Mouse (Mus musculus): ENCODE measurements at regions not wholly inside any gene's neighbourhood (a gene's known extent, or its start where the extent isn't known, plus 50 kb on each side); places are given as distances from the start of the nearest gene placed in this dataset.
A peak's percentile ranks its signal among the peaks of the same experiment; 100 is the strongest.
"Not testable (repeated sequence)": the region's sequence is repeated elsewhere in the genome, so short reads cannot be mapped to it uniquely, and the experiment has no call there.

- no peak for DNase-seq (ENCODE audit: extremely low spot score, low spot score)
These were observed 109.7 kb upstream of the Dlg1 start for GRCm38 (mm10) chr16:31553361-31554146.

- no peak for DNase-seq (ENCODE audit: extremely low spot score, low spot score)
These were observed 102.8 kb upstream of the Dlg1 start for GRCm38 (mm10) chr16:31560426-31560825.

- no peak for DNase-seq (ENCODE audit: extremely low spot score, low spot score)
These were observed 98.3 kb upstream of the Dlg1 start for GRCm38 (mm10) chr16:31564926-31565325.

- DNase-seq (ENCODE audit: extremely low spot score, low spot score): no peak
These were observed 94.9 kb upstream of the Dlg1 start for GRCm38 (mm10) chr16:31568316-31568715.

- no peak for DNase-seq (ENCODE audit: extremely low spot score, low spot score)
These were observed 93.4 kb upstream of the Dlg1 start for GRCm38 (mm10) chr16:31569871-31570270.

GRCm38 (mm10) chr16:31570311-31571139 lies 92.7 kb upstream of the Dlg1 start:
- DNase-seq (ENCODE audit: extremely low spot score, low spot score): no peak

GRCm38 (mm10) chr16:31573833-31574232 lies 89.4 kb upstream of the Dlg1 start:
- not testable (repeated sequence) for DNase-seq (ENCODE audit: extremely low spot score, low spot score)

- not testable (repeated sequence) for DNase-seq (ENCODE audit: extremely low spot score, low spot score)
These were observed 87.6 kb upstream of the Dlg1 start for GRCm38 (mm10) chr16:31575646-31576045.

- no peak for DNase-seq (ENCODE audit: extremely low spot score, low spot score)
These were observed 86.8 kb upstream of the Dlg1 start for GRCm38 (mm10) chr16:31576422-31576821.

- DNase-seq (ENCODE audit: extremely low spot score, low spot score): no peak
These were observed 85.9 kb upstream of the Dlg1 start for GRCm38 (mm10) chr16:31577347-31577746.

GRCm38 (mm10) chr16:31579318-31579717 lies 83.9 kb upstream of the Dlg1 start:
- no peak for DNase-seq (ENCODE audit: extremely low spot score, low spot score)

- no peak for DNase-seq (ENCODE audit: extremely low spot score, low spot score)
These were observed 82.5 kb upstream of the Dlg1 start for GRCm38 (mm10) chr16:31580779-31581178.

GRCm38 (mm10) chr16:31582885-31583284 lies 80.4 kb upstream of the Dlg1 start:
- DNase-seq (ENCODE audit: extremely low spot score, low spot score): no peak

GRCm38 (mm10) chr16:31583627-31584026 lies 79.6 kb upstream of the Dlg1 start:
- no peak for DNase-seq (ENCODE audit: extremely low spot score, low spot score)

- no peak for DNase-seq (ENCODE audit: extremely low spot score, low spot score)
These were observed 78.9 kb upstream of the Dlg1 start for GRCm38 (mm10) chr16:31584216-31584823.

- DNase-seq (ENCODE audit: extremely low spot score, low spot score): no peak
These were observed 76.2 kb upstream of the Dlg1 start for GRCm38 (mm10) chr16:31587036-31587435.

GRCm38 (mm10) chr16:31589576-31589975 lies 73.7 kb upstream of the Dlg1 start:
- no peak for DNase-seq (ENCODE audit: extremely low spot score, low spot score)

GRCm38 (mm10) chr16:31591565-31591964 lies 71.7 kb upstream of the Dlg1 start:
- no peak for DNase-seq (ENCODE audit: extremely low spot score, low spot score)

GRCm38 (mm10) chr16:31592014-31592871 lies 71.0 kb upstream of the Dlg1 start:
- peak; percentile 63 for DNase-seq (ENCODE audit: extremely low spot score, low spot score)

- DNase-seq (ENCODE audit: extremely low spot score, low spot score): no peak
These were observed 70.1 kb upstream of the Dlg1 start for GRCm38 (mm10) chr16:31592973-31593683.
